Mouse (Mus musculus): ENCODE data around the gene Cdc34b.

The Cdc34b gene

GRCm38 (mm10) chr11:94732773-94733172 lies 8.8 kb upstream of the Cdc34b start:
- in situ Hi-C loops (cut with MboI) = no loop called here

- in situ Hi-C loops (cut with MboI) = no loop called here
These were observed 5.8 kb upstream of the Cdc34b start for GRCm38 (mm10) chr11:94735746-94736145.

GRCm38 (mm10) chr11:94752946-94753713 lies 11.5 kb downstream of the Cdc34b start:
- in situ Hi-C loops (cut with MboI) = no loop called here

DNA sequence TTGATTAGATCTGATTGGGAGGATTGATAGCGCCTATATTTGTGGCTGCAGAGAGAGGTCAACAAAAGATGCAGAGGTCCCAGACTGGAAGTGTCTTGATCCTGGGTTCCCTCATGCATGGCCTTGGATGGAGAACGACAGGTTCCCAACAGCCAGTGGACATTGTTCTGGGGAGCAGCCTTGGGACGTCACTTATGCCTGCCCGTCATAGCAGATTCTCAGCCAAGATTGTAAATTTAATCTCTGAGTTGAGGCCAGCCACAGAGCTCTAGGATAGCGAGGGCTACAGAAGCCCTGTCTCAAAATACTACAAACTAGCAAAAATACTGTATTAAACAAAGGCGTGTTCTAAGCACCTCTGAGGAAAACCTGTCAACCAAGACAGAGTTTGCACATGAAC lies 18.3 kb downstream of the Cdc34b start:
- in situ Hi-C loops (cut with MboI) = no loop called here

DNA sequence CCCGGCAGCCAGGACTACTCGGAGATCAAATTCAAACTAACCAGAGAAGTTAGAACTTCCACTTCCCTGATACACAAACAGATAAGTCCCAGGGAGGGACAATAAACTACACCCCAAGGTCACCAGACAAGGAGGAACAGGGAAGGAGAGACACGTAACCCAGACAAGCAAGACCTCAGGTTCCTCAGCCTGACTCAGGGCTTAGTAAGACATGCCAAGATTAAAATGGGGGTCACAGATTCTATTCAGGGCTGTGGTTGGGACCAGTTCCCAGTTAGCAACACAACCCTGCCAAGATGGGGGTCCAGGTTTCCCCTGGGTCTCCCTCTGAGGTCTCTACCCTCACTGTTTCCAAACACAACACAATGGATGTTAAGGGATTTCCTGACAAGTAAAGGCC lies 18.8 kb downstream of the Cdc34b start:
- in situ Hi-C loops (cut with MboI) = no loop called here

DNA sequence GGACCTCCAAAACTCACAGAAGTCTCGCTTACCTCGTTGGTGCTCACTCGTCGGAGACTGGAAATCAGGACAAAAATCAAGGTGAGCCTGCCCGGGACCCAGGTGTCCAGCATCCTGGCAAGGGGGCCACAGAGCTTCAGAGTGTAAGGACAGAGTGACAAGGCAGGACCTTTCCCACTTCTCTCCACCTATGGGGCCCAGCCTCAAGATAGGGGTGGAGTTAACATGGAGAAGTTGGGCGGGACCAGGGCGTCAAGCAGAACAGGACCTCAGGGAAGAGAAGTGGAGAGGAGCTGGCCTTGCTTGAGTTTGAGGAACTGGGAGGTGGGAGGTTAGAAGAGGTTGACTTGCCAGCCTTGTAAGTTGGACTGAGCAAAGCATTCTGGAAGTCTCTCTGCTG lies 19.2 kb downstream of the Cdc34b start:
- in situ Hi-C loops (cut with MboI) = no loop called here

DNA sequence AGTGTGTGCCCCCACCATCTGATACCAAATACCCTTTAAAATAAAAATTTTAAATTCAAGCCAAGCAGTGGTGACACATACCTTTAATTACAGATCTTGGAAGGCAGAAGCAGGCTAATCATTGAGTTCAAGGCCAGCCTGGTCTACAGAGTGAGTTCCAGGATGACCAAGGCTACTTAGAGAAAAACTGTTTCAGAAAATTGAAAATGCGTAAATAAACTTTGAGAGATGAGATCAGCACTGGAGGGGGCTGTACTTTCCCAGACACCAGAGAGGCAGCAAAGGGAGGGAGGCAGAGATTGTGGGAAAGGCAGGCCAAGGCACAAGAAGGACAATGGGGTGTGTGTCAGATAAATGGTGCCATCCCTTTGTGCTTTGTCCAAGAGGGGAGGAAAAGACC lies 20.7 kb downstream of the Cdc34b start:
- in situ Hi-C loops (cut with MboI) = no loop called here

DNA sequence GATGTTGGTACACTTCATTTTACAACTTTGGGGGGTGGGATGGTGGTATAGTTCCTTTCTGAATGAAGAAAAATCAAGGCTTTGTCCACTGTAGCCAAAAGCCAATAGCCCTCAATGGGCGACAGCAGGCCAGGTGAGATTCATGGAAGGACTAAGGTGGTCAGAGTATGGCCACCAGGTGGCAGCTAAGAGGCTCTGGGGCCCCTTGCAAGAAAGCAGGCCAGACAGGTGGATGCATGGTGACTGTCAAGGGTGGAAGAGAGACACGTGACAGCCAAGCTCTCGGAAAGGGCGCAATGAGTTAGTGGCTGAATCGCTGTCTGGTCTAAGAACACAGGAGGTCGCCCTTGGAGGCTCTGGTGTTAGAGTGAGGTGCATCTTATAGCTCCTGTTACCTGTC lies 21.2 kb downstream of the Cdc34b start:
- in situ Hi-C loops (cut with MboI) = no loop called here

DNA sequence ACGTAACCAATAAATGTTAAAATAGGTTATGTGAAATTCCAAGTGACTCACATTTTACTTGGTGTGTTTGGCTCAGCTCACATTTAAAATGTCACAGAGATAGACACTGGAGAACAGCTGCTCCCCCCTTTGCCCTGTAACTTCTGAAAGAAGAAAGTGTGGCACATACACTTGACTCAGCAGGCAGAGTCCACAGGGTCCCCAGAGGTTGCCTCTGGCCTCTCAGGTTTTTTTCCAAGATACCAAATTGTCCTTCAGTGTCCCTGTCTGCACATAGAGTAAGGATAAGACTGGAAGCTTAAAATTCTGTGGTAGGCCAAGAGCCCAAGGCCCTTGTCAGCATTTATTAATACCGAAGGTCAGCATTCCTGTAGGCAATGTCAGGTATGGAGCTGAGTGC lies 25.7 kb downstream of the Cdc34b start:
- in situ Hi-C loops (cut with MboI) = no loop called here

DNA sequence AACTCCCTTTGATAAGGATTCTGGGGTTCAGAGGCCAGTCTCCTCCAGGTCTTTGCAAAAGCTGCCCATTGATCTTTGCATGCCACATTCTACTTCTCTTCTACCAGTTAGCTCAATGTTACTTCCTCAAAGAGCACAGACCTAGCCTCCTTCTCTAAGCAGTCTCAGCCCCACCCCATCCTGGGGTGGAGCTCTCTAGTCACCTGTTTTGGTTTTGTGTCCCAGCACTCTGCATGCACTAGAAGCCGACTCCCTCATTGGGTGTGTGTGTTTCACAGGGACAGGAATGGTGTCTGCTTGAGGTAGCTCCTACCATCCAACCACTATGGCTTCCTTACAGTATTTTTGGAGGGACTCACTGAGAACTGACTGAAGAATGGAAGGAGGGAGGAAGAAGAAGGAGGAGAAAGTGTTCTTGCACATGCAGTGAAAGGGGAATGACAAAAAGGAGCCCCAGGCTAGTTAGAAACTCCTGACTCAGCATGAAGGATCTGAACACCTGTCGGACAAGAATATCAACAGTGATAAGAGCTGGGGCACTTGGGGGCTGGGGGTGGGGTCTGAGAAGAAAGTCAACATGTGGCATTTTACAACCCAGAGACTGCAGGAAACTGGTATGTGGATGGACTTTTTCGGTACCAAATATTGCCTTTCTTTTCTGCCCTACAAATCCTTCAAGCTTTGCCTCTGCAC lies 30.9 kb downstream of the Cdc34b start:
- in situ Hi-C loops (cut with MboI) = no loop called here

- in situ Hi-C loops (cut with MboI) = no loop called here
These were observed 32.3 kb downstream of the Cdc34b start for GRCm38 (mm10) chr11:94773851-94774250.

GRCm38 (mm10) chr11:94774887-94775497 lies 33.4 kb downstream of the Cdc34b start:
- in situ Hi-C loops (cut with MboI) = no loop called here

DNA sequence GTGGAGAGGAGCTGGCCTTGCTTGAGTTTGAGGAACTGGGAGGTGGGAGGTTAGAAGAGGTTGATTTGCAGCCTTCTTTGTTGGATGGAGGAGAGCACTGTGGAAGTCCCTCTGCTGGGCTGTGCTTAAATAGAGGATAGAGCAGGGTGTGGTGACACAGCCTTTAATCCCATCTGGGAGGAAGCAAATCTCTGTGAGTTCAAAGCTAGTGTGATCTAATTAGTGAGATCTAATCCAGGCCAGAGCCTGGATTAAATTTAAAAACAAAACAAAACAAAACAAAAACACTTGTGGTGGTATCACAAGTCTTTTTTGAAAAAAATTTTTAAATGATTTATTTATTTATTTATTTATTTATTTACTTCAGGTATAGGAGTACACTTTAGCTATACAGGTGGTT lies 41.0 kb downstream of the Cdc34b start, which contains the start of gene Tmem92:
Tmem92 (minus strand) TSS at position 101 of the 400 bp plus-strand sequence.
- in situ Hi-C loops (cut with MboI) = no loop called here

DNA sequence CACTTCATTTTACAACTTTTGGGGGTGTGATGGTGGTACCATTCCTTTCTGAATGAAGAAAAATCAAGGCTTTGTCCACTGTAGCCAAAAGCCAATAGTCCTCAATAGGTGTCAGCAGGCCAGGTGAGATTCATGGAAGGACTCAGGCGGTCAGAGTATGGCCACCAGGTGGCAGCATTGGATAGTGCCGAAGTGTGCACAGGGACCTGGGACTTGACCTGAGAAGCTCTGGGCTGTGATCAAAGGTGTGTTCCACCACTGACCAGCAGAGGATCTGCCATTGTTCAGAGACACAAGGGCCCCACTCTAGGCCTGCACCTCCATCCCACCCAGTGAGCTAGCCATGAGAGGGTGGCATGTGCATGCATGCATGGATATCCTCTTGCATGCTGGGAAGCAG lies 43.7 kb downstream of the Cdc34b start:
- in situ Hi-C loops (cut with MboI) = no loop called here

DNA sequence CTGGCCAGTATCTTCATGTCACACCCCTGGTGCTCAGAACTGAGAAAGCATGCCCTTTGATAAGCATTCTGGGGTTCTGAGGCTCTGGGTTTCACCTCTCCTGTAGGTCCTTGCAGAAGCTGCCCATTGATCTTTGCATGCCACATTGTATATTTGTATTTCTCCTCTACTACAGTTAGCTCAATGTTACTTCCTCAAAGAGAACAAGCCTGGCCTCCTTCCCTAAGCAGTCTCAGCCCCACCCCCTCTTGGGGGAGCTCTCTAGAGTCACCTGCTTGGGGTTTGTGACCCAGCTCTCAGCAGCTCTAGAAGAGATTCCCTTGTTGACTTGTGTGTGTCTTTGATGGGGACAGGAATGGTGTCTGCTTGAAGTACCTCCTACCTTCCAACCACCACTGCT lies 50.1 kb downstream of the Cdc34b start:
- in situ Hi-C loops (cut with MboI) = no loop called here

Data from mature B cell (primary cell).